Mouse (Mus musculus) intestine, embryonic 14.5 days (tissue): ENCODE measurements around the gene Ly6g6d. TPM values are rescaled to one million over a fixed set of nuclear protein-coding genes. Genes with fewer than 3 reads are reported as not detected.
"Not testable (repeated sequence)": the region's sequence is repeated elsewhere in the genome, so short reads cannot be mapped to it uniquely, and the experiment has no call there.

Experiments used
- ATAC-seq: fragments of 200-750 bp; cut with Nextera tagmentation; replicated peaks from 2 replicates; pipeline ENCODE4 v1.8.0; 2017; ENCODE audit warnings: low read depth, moderate number of reproducible peaks, moderate TSS enrichment, moderate library complexity; ENCODE audit not compliant: low FRiP score, low TSS enrichment
- DNase-seq: peaks from one replicate; pipeline ENCODE4 v3.0.0-alpha.2; 2018; ENCODE audit warnings: low spot score
- H3K27ac ChIP-seq: fragments of 300-500 bp; sonication (generic); 2 replicates; pipeline ENCODE4 v1.5.1; 2014; ENCODE audit warnings: low read depth, mild to moderate bottlenecking, control low read depth
- H3K27me3 ChIP-seq: fragments of 300-500 bp; sonication (generic); replicated peaks from 2 replicates; pipeline ENCODE4 v1.6.1; 2014; ENCODE audit warnings: low read length, control low read depth; ENCODE audit not compliant: control insufficient read depth, insufficient read depth
- H3K36me3 ChIP-seq: fragments of 300-500 bp; sonication (generic); 2 replicates; pipeline ENCODE4 v1.6.1; 2014; ENCODE audit warnings: low read length, control low read depth; ENCODE audit not compliant: control insufficient read depth, insufficient read depth
- H3K4me1 ChIP-seq: fragments of 300-500 bp; sonication (generic); replicated peaks from 2 replicates; pipeline ENCODE4 v1.6.1; 2014; ENCODE audit warnings: low read length, control low read depth, mixed read lengths; ENCODE audit not compliant: control insufficient read depth, insufficient read depth
- H3K4me2 ChIP-seq: fragments of 300-500 bp; sonication (generic); 2 replicates; pipeline ENCODE4 v1.6.1; 2014; ENCODE audit warnings: low read length
- H3K4me3 ChIP-seq: fragments of 300-500 bp; sonication (generic); 2 replicates; pipeline ENCODE4 v1.5.1; 2014; ENCODE audit warnings: low read depth, low read length, control low read depth, mixed read lengths
- H3K9ac ChIP-seq: fragments of 300-500 bp; sonication (generic); 2 replicates; pipeline ENCODE4 v1.6.1; 2014; ENCODE audit warnings: mild to moderate bottlenecking, low read length
- H3K9me3 ChIP-seq: fragments of 300-500 bp; sonication (generic); 2 replicates; pipeline ENCODE4 v1.6.1; 2016; ENCODE audit warnings: low read length, control low read depth; ENCODE audit not compliant: control insufficient read depth
- WGBS: fragments of 180-500 bp; shearing (Covaris S2); extraction: QIAGEN DNeasy Blood & Tissue Kit; methylation state at CpG from one replicate; pipeline ENCODE4 v1.1.7; 2014; 5-methylcytosine and 5-hydroxymethylcytosine counted together
- polyA plus RNA-seq: library from polyadenylated mRNA; unstranded; fragments of >200 nt; fragmentation: Nextera tagmentation; extraction: Ambion mirVana; gene quantifications from 2 replicates; pipeline ENCODE4 v1.2.1, GENCODE M21; 2014

Gene Ly6g6d
- polyA plus RNA-seq, result 5.0 and 6.1 TPM in 2 replicates

DNA sequence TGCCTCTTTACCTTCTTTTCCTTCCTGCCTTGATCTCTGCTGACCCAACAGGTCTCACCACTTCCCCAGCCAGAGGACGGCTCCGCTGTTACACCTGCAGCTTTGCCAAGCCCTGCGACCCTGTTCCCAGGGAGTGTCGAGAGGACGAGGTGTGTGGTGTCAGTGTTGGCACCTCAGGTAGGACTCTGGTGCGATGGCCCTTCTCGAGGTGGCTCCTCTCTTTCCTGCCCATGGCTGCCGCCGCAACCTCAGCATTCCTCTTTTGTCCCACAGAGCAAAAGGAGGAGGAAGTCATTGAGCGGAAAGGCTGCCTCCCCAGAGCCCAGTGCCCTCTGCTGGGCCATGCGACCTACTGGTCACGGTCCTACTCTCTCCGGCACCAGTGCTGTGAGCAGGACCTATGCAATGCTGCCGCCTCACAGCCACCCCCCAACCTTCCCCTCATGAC is at the start of gene Ly6g6d:
Gene Ly6g6d, minus strand, starts transcription at position 280 of the 448 bp plus-strand sequence.
- no peak for DNase-seq
- peak; percentile 33; the same call in 1 of the 2 replicates for ATAC-seq
- Histone ChIP-seq H3K4me1 (peaks cover 10% of the 10 kb centered on the region), H3K4me2 (peak within 1 kb of the TSS; percentile 33), H3K9me3 (no peaks in the 10 kb centered on the region), H3K9ac (no peak within 1 kb of the TSS), H3K4me3 (peak within 1 kb of the TSS; percentile 6; the same call in 1 of the 2 replicates), H3K36me3 (no peaks in the 10 kb centered on the region), H3K27me3 (no peaks in the 10 kb centered on the region), H3K27ac (peak within 1 kb of the TSS; percentile 7; the same call in 1 of the 2 replicates)
- 13% methylated on average over 14 of the region's 14 CpGs for WGBS

GRCm38 (mm10) chr17:35127017-35127416 is 49.2 kb upstream of the Ly6g6d start:
- Histone ChIP-seq H3K36me3 (peaks cover 27% of the 10 kb centered on the region), H3K9me3 (no peaks in the 10 kb centered on the region), H3K27ac (peak overlapping the region; percentile 85; the same call in 1 of the 2 replicates), H3K4me1 (peaks cover 25% of the 10 kb centered on the region), H3K27me3 (no peaks in the 10 kb centered on the region), H3K4me3 (peak overlapping the region; percentile 69), H3K4me2 (peak overlapping the region; percentile 80), H3K9ac (peak overlapping the region; percentile 74)
- no peak for DNase-seq
- WGBS, result 67% methylated on average over 13 of the region's 13 CpGs
- ATAC-seq, result no peak

GRCm38 (mm10) chr17:35126206-35126611 is 48.3 kb upstream of the Ly6g6d start, which contains the start of gene D17H6S53E:
D17H6S53E (plus strand) TSS chr17:35126373.
- Histone ChIP-seq H3K9me3 (no peaks in the 10 kb centered on the region), H3K27ac (peak within 1 kb of the TSS; percentile 85), H3K36me3 (peaks cover 27% of the 10 kb centered on the region), H3K4me1 (peaks cover 25% of the 10 kb centered on the region), H3K9ac (peak within 1 kb of the TSS; percentile 74), H3K4me3 (peak within 1 kb of the TSS; percentile 69), H3K4me2 (peak within 1 kb of the TSS; percentile 80), H3K27me3 (no peaks in the 10 kb centered on the region)
- ATAC-seq (peak; percentile 48), DNase-seq (peak; percentile 83)
- under 1% methylated on average over 36 of the region's 36 CpGs for WGBS

GRCm38 (mm10) chr17:35125578-35125977 is 47.7 kb upstream of the Ly6g6d start:
- DNase-seq (no peak), ATAC-seq (no peak)
- Histone ChIP-seq H3K36me3 (peaks cover 25% of the 10 kb centered on the region), H3K27me3 (no peaks in the 10 kb centered on the region), H3K9ac (peak overlapping the region; percentile 74), H3K4me3 (peak overlapping the region; percentile 69), H3K4me2 (peak overlapping the region; percentile 80), H3K27ac (peak overlapping the region; percentile 85), H3K4me1 (peaks cover 25% of the 10 kb centered on the region), H3K9me3 (no peaks in the 10 kb centered on the region)
- 20% methylated on average over 6 of the region's 6 CpGs for WGBS

DNA sequence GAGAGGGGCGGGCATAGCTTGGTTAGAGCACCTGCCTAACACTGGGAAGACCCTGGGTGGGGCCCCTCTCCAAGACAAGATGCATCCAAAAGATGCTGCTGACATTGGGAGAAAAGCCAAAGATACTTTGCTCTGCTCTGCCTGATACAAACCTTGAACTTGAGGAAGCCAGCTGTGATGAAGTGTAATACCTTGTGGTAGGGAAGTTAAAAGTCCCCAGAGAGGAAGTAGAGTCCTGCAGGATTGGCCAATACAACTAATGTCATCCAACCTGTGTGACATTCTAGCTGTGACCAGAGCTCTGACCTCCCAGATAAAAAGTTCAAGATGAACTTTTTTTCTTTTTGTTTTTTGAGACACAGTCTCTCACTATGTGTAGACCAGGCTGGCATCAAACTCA is 47.2 kb upstream of the Ly6g6d start:
- H3K9me3 ChIP-seq, result no peaks in the 10 kb centered on the region
- DNase-seq (no peak), ATAC-seq (no peak)
- H3K27me3 ChIP-seq, result no peaks in the 10 kb centered on the region
- peaks cover 30% of the 10 kb centered on the region for H3K4me1 ChIP-seq
- peaks cover 22% of the 10 kb centered on the region for H3K36me3 ChIP-seq
- WGBS, result 95% methylated on average over 1 of the region's 1 CpGs
- no peak overlapping the region for H3K9ac ChIP-seq
- no peak overlapping the region for H3K4me3 ChIP-seq
- H3K27ac ChIP-seq, result no peak overlapping the region
- peak overlapping the region; percentile 80; the same call in 1 of the 2 replicates for H3K4me2 ChIP-seq

GRCm38 (mm10) chr17:35124261-35124896 is 46.5 kb upstream of the Ly6g6d start:
- Histone ChIP-seq H3K36me3 (peaks cover 28% of the 10 kb centered on the region), H3K4me1 (peaks cover 33% of the 10 kb centered on the region)
- not testable (repeated sequence) for H3K9me3 ChIP-seq, DNase-seq, H3K9ac ChIP-seq, H3K4me2 ChIP-seq, H3K27me3 ChIP-seq, H3K4me3 ChIP-seq, H3K27ac ChIP-seq, ATAC-seq
- WGBS, result 92% methylated on average over 12 of the region's 12 CpGs

DNA sequence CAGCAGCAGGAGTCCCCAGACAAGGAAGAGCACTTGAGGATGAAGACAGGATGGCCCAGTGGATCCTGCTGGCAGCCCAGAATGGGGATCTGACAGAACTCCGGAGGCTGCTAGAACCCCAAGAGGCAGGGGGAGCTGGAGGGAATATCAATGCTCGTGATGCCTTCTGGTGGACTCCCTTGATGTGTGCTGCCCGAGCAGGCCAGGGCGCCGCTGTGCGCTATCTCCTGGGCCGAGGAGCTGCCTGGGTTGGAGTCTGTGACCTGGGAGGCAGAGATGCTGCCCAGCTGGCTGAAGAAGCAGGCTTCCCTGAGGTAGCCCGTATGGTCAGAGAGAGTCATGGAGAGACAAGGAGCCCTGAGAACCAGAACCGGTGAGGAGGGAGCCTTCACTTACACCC is 45.4 kb upstream of the Ly6g6d start:
- Histone ChIP-seq H3K4me1 (peaks cover 33% of the 10 kb centered on the region), H3K36me3 (peaks cover 39% of the 10 kb centered on the region)
- not testable (repeated sequence) for H3K9ac ChIP-seq, H3K27ac ChIP-seq, DNase-seq, H3K27me3 ChIP-seq, H3K4me3 ChIP-seq, ATAC-seq, H3K4me2 ChIP-seq, H3K9me3 ChIP-seq
- 90% methylated on average over 9 of the region's 9 CpGs for WGBS

DNA sequence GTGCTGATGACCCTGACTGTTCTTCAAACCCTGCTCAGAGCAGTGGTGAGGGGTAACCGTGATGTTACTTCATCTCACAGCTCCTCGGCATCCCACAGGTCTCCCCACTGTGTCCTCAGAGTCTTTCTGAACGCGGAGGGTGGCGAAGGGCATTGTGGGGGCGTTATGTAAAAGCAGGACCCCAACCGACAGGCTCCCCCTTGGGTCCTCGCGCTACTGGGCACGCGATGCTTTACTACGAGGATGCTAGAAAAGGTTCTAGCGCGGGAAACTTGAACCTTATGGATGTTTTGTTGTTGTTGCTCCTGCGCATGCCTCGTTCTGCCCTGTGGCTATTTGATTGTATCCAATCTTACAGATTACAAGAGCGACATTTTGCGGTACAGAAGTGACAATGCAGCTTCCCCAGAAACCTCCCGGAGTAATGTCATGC is 44.0 kb upstream of the Ly6g6d start, which contains the start of gene Csnk2b:
Gene Csnk2b, minus strand, starts transcription at position 183 of the 433 bp plus-strand sequence.
- peak within 1 kb of the TSS; percentile 88 for H3K27ac ChIP-seq
- DNase-seq (no peak), ATAC-seq (peak; percentile 15)
- peak within 1 kb of the TSS; percentile 93 for H3K4me2 ChIP-seq
- peaks cover 44% of the 10 kb centered on the region for H3K36me3 ChIP-seq
- peak within 1 kb of the TSS; percentile 99 for H3K4me3 ChIP-seq
- H3K4me1 ChIP-seq, result peaks cover 30% of the 10 kb centered on the region
- H3K9ac ChIP-seq, result peak within 1 kb of the TSS; percentile 85
- no peaks in the 10 kb centered on the region for H3K27me3 ChIP-seq
- WGBS, result under 1% methylated on average over 19 of the region's 19 CpGs
- no peaks in the 10 kb centered on the region for H3K9me3 ChIP-seq
